Mouse (Mus musculus) megakaryocyte, embryonic 14.5 days (primary cell): ENCODE measurements around the gene 6430571L13Rik.

Experiments
- FLI1 ChIP-seq: IDR thresholded peaks from 2 replicates; pipeline ENCODE4 v1.6.1; 2012; ENCODE audit warnings: low read length, inconsistent platforms, mixed read lengths
- GATA1 ChIP-seq: IDR thresholded peaks from 3 replicates; pipeline ENCODE4 v1.6.1; 2012; ENCODE audit warnings: mixed read lengths, low read length, inconsistent platforms, borderline replicate concordance

DNA sequence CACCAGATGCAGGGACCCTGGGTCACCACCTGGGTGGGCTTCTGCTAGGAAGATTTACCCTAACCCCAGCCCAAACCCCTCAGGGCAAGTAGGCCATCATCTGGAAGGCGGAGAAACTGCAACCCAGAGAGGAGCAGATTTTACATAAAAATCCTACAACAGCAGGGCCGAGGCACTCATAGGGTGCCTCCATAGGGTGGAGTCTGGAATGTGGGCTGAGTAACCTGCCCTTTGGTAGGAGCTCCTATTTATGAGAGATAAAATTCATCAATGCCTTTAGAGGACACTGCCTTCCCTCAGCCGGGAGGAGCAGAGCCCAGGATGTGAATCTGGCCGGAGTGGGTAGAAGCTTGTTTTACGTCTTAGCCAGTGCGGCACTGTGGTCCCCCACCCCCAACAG lies 41.5 kb upstream of the 6430571L13Rik start:
- TF ChIP-seq GATA1 (no peak), FLI1 (no peak)
